Mouse (Mus musculus): ENCODE measurements around the gene Srebf1. TPM values are rescaled to one million over a fixed set of nuclear protein-coding genes. Genes with fewer than 3 reads are reported as not detected.

Gene Srebf1
- polyA plus RNA-seq, 1 experiment from 2014 or later, result 51.9 TPM

DNA sequence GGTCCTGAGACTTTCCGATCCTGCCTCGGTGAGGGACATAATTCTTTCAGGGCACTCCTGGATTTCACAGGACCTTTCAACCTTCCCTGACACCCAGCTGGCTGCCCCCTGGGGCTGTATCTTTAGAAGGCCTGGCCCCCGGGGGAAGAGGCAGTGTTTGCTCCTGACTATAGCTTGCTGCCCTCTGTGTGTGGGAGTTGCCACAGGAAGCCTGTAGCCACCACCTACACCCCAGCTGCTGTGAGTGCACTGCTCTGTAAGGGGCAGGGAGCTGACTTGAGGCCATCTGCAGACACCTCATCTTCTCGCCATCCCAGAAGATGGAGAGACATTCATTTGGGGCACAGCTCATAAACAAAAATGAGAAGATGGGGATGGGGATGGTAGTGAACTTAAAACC lies 9.6 kb upstream of the Srebf1 start:
- Histone ChIP-seq H3K4me2 (replicated peaks) (no peak overlapping the region), H3K27me3 (no peaks in the 10 kb centered on the region), H3K4me1 (peaks cover 20% of the 10 kb centered on the region), H3K9me3 (replicated peaks) (no peaks in the 10 kb centered on the region), H3K27ac (no peak overlapping the region), H3K4me3 (no peak overlapping the region), H3K36me3 (peaks cover 18% of the 10 kb centered on the region), H3K9ac (no peak overlapping the region)
- 36% methylated on average over 4 of the region's 4 CpGs for WGBS
- ATAC-seq (ENCODE audit: low FRiP score), result no peak

GRCm38 (mm10) chr11:60231326-60231725 lies 8.9 kb upstream of the Srebf1 start:
- Histone ChIP-seq H3K27me3 (no peaks in the 10 kb centered on the region), H3K4me1 (peaks cover 20% of the 10 kb centered on the region), H3K9me3 (replicated peaks) (no peaks in the 10 kb centered on the region), H3K4me3 (no peak overlapping the region), H3K27ac (no peak overlapping the region), H3K4me2 (replicated peaks) (no peak overlapping the region), H3K9ac (no peak overlapping the region), H3K36me3 (peaks cover 12% of the 10 kb centered on the region)
- no peak for ATAC-seq (ENCODE audit: low FRiP score)
- WGBS, result 81% methylated on average over 3 of the region's 3 CpGs

- H3K4me1 ChIP-seq, result peaks cover 20% of the 10 kb centered on the region
- no peak for ATAC-seq (ENCODE audit: low FRiP score)
- H3K27me3 ChIP-seq, result no peaks in the 10 kb centered on the region
- no peak overlapping the region for H3K4me3 ChIP-seq
- H3K9ac ChIP-seq, result no peak overlapping the region
- peaks cover 10% of the 10 kb centered on the region for H3K36me3 ChIP-seq
- 87% methylated on average over 7 of the region's 7 CpGs for WGBS
- H3K27ac ChIP-seq, result no peak overlapping the region
- H3K4me2 ChIP-seq (replicated peaks), result no peak overlapping the region
- H3K9me3 ChIP-seq (replicated peaks), result no peaks in the 10 kb centered on the region
Measured at GRCm38 (mm10) chr11:60230512-60230911, 8.1 kb upstream of the Srebf1 start.

- peaks cover 10% of the 10 kb centered on the region for H3K36me3 ChIP-seq
- no peak overlapping the region for H3K4me3 ChIP-seq
- H3K9me3 ChIP-seq (replicated peaks), result no peaks in the 10 kb centered on the region
- H3K27ac ChIP-seq, result no peak overlapping the region
- no peak overlapping the region for H3K4me2 ChIP-seq (replicated peaks)
- H3K27me3 ChIP-seq, result no peaks in the 10 kb centered on the region
- peaks cover 20% of the 10 kb centered on the region for H3K4me1 ChIP-seq
- 70% methylated on average over 13 of the region's 13 CpGs for WGBS
- no peak overlapping the region for H3K9ac ChIP-seq
- ATAC-seq (ENCODE audit: low FRiP score), result no peak
Measured at GRCm38 (mm10) chr11:60229821-60230220, 7.4 kb upstream of the Srebf1 start.

- no peak overlapping the region for H3K27ac ChIP-seq
- WGBS, result 76% methylated on average over 3 of the region's 3 CpGs
- no peak for ATAC-seq (ENCODE audit: low FRiP score)
Measured at GRCm38 (mm10) chr11:60228525-60228924, 6.1 kb upstream of the Srebf1 start.

DNA sequence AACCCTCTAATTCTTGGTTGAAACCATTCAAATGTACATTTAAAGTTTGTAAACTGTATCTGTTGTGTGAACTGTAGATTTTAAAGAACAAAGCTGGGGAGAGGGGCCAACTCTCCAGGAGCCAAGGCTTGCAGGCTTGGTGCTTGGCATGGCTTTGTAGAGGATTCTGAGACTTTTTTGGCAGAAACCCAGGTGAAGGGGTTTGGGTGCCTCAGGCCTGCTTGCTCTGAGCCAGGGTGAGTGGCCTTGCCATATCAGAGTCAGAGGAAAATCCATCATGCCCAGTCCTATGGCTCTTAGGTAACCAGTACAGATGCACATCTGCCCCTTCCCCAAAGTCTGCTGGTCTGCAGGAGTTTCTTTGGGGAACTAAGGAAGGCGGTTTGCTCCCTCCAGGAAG lies 3.5 kb upstream of the Srebf1 start:
- Histone ChIP-seq H3K4me1 (peaks cover 15% of the 10 kb centered on the region), H3K27ac (no peak overlapping the region), H3K9me3 (replicated peaks) (no peaks in the 10 kb centered on the region), H3K4me2 (replicated peaks) (no peak overlapping the region), H3K4me3 (no peak overlapping the region), H3K27me3 (peaks cover 4% of the 10 kb centered on the region; the same call in 1 of the 2 replicates), H3K9ac (no peak overlapping the region), H3K36me3 (peaks cover 10% of the 10 kb centered on the region)
- 45% methylated on average over 1 of the region's 1 CpGs for WGBS
- no peak for ATAC-seq (ENCODE audit: low FRiP score)

More at GRCm38 (mm10) chr11:60228525-60228924, 6.1 kb upstream of the Srebf1 start:
- Histone ChIP-seq H3K4me3 (no peak overlapping the region), H3K27me3 (no peaks in the 10 kb centered on the region), H3K9ac (no peak overlapping the region), H3K9me3 (replicated peaks) (no peaks in the 10 kb centered on the region), H3K4me1 (peaks cover 19% of the 10 kb centered on the region), H3K36me3 (peaks cover 10% of the 10 kb centered on the region), H3K4me2 (replicated peaks) (no peak overlapping the region)

DNA sequence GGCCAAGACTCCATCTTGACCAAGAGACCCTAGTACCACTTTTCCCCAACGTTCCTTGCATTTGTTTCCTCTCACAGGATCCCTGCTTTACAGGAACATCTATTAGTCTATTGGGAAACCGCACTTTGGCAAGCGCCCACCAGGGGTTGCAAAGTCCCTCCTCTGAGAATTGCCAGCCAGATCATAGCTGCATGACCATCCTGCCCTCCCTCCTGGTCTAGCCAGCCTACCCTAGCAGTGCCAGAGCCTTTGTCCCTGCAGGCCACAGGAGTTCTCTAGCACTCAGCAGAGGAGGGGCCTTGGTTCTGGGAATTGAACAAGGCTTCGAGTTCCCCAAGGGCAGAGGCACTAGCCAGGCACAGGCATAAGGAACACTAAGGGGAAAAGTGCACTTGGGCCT lies 2.3 kb upstream of the Srebf1 start:
- no peak overlapping the region for H3K9ac ChIP-seq
- no peaks in the 10 kb centered on the region for H3K9me3 ChIP-seq (replicated peaks)
- H3K27ac ChIP-seq, result no peak overlapping the region
- ATAC-seq (ENCODE audit: low FRiP score), result no peak
- peaks cover 7% of the 10 kb centered on the region for H3K36me3 ChIP-seq
- H3K27me3 ChIP-seq, result peaks cover 4% of the 10 kb centered on the region; the same call in 1 of the 2 replicates
- WGBS, result 60% methylated on average over 4 of the region's 4 CpGs
- H3K4me3 ChIP-seq, result no peak overlapping the region
- peaks cover 19% of the 10 kb centered on the region for H3K4me1 ChIP-seq
- no peak overlapping the region for H3K4me2 ChIP-seq (replicated peaks)

DNA sequence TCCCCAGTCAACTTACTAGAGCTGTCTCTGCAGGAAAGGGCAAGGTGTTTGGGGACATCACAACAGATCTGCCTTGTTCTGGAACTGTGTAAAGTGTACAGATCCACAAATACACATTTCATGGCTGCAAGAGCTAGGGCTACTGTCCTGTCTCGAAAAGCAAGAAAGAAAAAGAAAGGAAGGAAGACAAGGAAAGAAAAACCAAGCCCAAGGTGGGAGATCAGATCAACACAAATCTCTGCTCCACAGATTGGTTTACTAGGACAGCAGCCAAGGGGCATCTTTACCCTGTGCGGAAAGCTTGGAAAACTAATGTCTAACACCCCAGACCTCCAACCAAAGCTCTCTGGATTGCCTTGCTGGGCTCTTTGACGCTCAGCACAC lies 304 bp downstream of the Srebf1 start:
- no peak for ATAC-seq (ENCODE audit: low FRiP score)
- Histone ChIP-seq H3K4me2 (replicated peaks) (peak overlapping the region; percentile 62), H3K9me3 (replicated peaks) (no peaks in the 10 kb centered on the region), H3K4me3 (no peak overlapping the region), H3K36me3 (no peaks in the 10 kb centered on the region), H3K9ac (no peak overlapping the region), H3K27ac (no peak overlapping the region), H3K4me1 (peaks cover 25% of the 10 kb centered on the region), H3K27me3 (peaks cover 4% of the 10 kb centered on the region; the same call in 1 of the 2 replicates)
- 51% methylated on average over 3 of the region's 3 CpGs for WGBS

DNA sequence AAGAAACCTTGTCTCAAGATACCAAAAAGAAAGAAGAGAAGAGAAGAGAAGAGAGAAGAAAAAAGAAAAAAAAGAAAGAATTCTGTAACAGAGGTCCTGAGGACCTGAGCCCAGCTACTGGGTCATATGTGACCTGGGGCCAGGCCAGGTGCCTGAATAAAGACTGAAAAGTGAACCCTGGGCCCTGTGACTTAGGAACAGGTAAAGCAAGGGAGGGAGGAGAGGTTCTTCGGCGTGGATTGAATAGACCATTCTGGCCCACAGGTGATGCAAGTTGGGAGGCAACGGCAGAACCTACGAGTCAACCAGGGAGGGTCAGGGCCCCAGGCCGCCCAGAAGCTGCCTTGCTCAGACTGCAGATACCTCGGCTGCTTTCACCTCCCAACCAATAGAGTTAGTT lies 956 bp downstream of the Srebf1 start:
- no peak overlapping the region for H3K27ac ChIP-seq
- H3K9me3 ChIP-seq (replicated peaks), result no peaks in the 10 kb centered on the region
- peaks cover 4% of the 10 kb centered on the region; the same call in 1 of the 2 replicates for H3K27me3 ChIP-seq
- H3K4me3 ChIP-seq, result no peak overlapping the region
- H3K9ac ChIP-seq, result no peak overlapping the region
- 80% methylated on average over 6 of the region's 6 CpGs for WGBS
- H3K4me2 ChIP-seq (replicated peaks), result no peak overlapping the region
- H3K36me3 ChIP-seq, result no peaks in the 10 kb centered on the region
- peaks cover 26% of the 10 kb centered on the region for H3K4me1 ChIP-seq
- ATAC-seq (ENCODE audit: low FRiP score), result no peak

DNA sequence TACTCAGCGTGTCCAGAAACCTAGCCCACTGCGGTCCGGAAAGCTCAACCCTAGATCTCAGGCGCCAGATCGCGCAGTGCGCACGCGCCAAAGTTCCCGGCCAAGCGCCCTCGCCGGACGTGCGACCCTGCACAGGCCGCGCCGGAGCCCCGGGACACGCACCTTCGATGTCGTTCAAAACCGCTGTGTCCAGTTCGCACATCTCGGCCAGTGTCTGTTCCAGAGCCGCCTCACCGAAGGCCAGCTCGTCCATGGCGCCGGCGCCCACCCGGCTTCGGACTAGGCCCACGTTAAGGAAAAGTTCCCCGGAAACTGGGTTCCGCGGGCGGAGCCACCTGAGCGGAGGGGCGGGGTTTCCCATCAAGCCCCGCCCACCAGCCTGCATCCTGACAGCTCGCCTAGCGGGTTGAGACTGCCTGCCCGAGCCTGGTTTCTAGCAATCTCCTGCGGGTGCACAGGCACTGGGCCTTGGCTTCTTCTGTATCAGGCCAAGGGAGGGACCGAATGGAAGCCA lies 2.0 kb downstream of the Srebf1 start:
- Histone ChIP-seq H3K4me2 (replicated peaks) (peak overlapping the region; percentile 54), H3K4me3 (peak overlapping the region; percentile 62), H3K27me3 (peaks cover 4% of the 10 kb centered on the region; the same call in 1 of the 2 replicates), H3K9ac (peak overlapping the region; percentile 60), H3K36me3 (no peaks in the 10 kb centered on the region), H3K27ac (peak overlapping the region; percentile 53; the same call in 1 of the 2 replicates), H3K4me1 (peaks cover 32% of the 10 kb centered on the region), H3K9me3 (replicated peaks) (no peaks in the 10 kb centered on the region)
- peak; percentile 72 for ATAC-seq (ENCODE audit: low FRiP score)
- under 1% methylated on average over 46 of the region's 46 CpGs for WGBS

- H3K9ac ChIP-seq, result peak overlapping the region; percentile 60
- H3K9me3 ChIP-seq (replicated peaks), result no peaks in the 10 kb centered on the region
- H3K27me3 ChIP-seq, result peaks cover 4% of the 10 kb centered on the region; the same call in 1 of the 2 replicates
- peak overlapping the region; percentile 54 for H3K4me2 ChIP-seq (replicated peaks)
- peak overlapping the region; percentile 62 for H3K4me3 ChIP-seq
- WGBS, result 52% methylated on average over 8 of the region's 8 CpGs
- peaks cover 32% of the 10 kb centered on the region for H3K4me1 ChIP-seq
- H3K27ac ChIP-seq, result 0 out of 2 replicates have a peak overlapping the region, but pooled peaks have one; percentile 53
- ATAC-seq (ENCODE audit: low FRiP score), result no peak
- H3K36me3 ChIP-seq, result no peaks in the 10 kb centered on the region
Measured at GRCm38 (mm10) chr11:60219609-60220008, 2.8 kb downstream of the Srebf1 start.

DNA sequence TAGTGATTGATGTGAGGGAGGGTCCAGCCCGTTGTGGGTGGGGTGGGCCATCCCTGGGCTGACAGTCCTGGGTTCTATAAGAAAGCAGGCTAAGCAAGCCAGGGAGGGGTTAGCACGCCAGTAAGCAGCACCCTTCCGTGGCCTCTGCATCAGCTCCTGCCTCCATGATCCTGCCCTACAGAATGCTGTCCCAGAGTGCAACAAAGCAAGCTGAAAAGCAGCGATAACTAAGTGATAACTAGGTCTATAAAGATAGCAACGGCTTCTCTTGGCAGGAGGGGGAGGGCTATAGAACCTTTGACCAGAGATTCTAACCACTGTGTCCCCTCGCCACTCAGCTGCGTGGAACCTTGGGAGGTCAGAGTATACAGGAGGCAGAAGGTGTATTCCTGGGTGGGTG lies 4.9 kb downstream of the Srebf1 start:
- WGBS, result 90% methylated on average over 7 of the region's 7 CpGs
- no peak for ATAC-seq (ENCODE audit: low FRiP score)
- peaks cover 35% of the 10 kb centered on the region for H3K4me1 ChIP-seq

DNA sequence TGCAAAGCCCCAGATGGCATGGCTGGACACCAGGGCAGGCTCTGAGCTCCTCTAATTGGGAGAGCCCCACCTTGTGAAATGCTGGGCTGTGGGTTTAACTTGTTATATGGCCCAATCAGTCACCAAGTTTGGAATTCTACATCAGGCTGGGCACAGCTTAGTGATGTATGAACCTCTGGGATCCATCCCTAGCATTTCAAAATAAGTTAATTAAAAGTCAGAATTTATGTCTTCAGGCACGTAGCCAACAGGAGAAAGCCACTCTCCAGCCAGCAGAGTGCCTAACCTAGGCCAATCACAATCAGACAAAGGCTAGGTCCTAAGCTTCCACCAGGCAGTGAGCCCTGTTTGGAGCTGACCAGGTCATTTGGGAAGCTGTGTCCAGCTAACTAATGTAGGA lies 5.7 kb downstream of the Srebf1 start:
- Histone ChIP-seq H3K27me3 (peaks cover 1% of the 10 kb centered on the region; the same call in 1 of the 2 replicates), H3K9ac (no peak overlapping the region), H3K4me1 (peaks cover 40% of the 10 kb centered on the region), H3K27ac (no peak overlapping the region), H3K36me3 (no peaks in the 10 kb centered on the region), H3K9me3 (replicated peaks) (no peaks in the 10 kb centered on the region), H3K4me2 (replicated peaks) (no peak overlapping the region), H3K4me3 (no peak overlapping the region)
- no peak for ATAC-seq (ENCODE audit: low FRiP score)
- 74% methylated on average over 1 of the region's 1 CpGs for WGBS

More for the DNA sequence above, 4.9 kb downstream of the Srebf1 start:
- H3K27me3 ChIP-seq, result peaks cover 4% of the 10 kb centered on the region; the same call in 1 of the 2 replicates
- no peak overlapping the region for H3K9ac ChIP-seq
- no peak overlapping the region for H3K27ac ChIP-seq
- H3K4me3 ChIP-seq, result no peak overlapping the region
- H3K36me3 ChIP-seq, result no peaks in the 10 kb centered on the region
- H3K9me3 ChIP-seq (replicated peaks), result no peaks in the 10 kb centered on the region
- no peak overlapping the region for H3K4me2 ChIP-seq (replicated peaks)

Measured in hindbrain, embryonic 12.5 days (tissue).